11 mouse cellular contexts compared by ENCODE assay signal in genomic region chr1:128589488-128589887, GRCm38 (mm10). TPM values are rescaled to one million over a fixed set of nuclear protein-coding genes. Genes with fewer than 3 reads are reported as not detected.
A peak's percentile ranks its signal among the peaks of the same experiment; 100 is the strongest.
DNase-seq lines count a peak whose midpoint lies in the region; ATAC-seq and TF ChIP-seq lines count a peak whose summit lies in the region.
"Had no signal": no experiment of that assay in that cellular context is flagged by ENCODE, and none has a peak within 500 bp of the region (broad histone marks: within the 10 kb centered on the region; RNA-seq: fewer than 3 reads in every experiment).

No protein-coding gene starts in this region.

- peaks cover 12% of the 10 kb centered on the region for H3K36me3 ChIP-seq in lung, embryonic 14.5 days (ENCODE audit: insufficient read depth)
- peaks cover 7% of the 10 kb centered on the region; the same call in 1 of the 2 replicates for H3K36me3 ChIP-seq in forebrain, embryonic 11.5 days (ENCODE audit: control insufficient read depth, insufficient read depth, low read length)
- no peaks in the 10 kb centered on the region for H3K36me3 ChIP-seq in hindbrain, embryonic 15.5 days
- H3K36me3 ChIP-seq in stomach, embryonic 14.5 days (ENCODE audit: control insufficient read depth, insufficient read depth, low read length), result no peaks in the 10 kb centered on the region; the same call in 1 of the 2 replicates
- H3K36me3 ChIP-seq: limb, embryonic 12.5 days had no signal

- no peaks in the 10 kb centered on the region for H3K27me3 ChIP-seq in lung, embryonic 14.5 days (ENCODE audit: insufficient read depth, low read length)
- 0 out of 2 replicates have a peak, but pooled peaks cover 2% of the 10 kb centered on the region for H3K27me3 ChIP-seq in forebrain, embryonic 11.5 days (ENCODE audit: control insufficient read depth, insufficient read depth, low read length)
- H3K27me3 ChIP-seq in hindbrain, embryonic 15.5 days, result 0 out of 2 replicates have a peak, but pooled peaks cover 2% of the 10 kb centered on the region
- no peaks in the 10 kb centered on the region for H3K27me3 ChIP-seq in stomach, embryonic 14.5 days (ENCODE audit: control insufficient read depth, insufficient read depth, low read length)

- peaks cover 20% of the 10 kb centered on the region for H3K4me1 ChIP-seq in lung, embryonic 14.5 days (ENCODE audit: insufficient read depth)
- peaks cover 26% of the 10 kb centered on the region for H3K4me1 ChIP-seq in forebrain, embryonic 11.5 days (replicated peaks; ENCODE audit: control insufficient read depth, insufficient read depth, low read length)
- H3K4me1 ChIP-seq in hindbrain, embryonic 15.5 days (replicated peaks), result peaks cover 54% of the 10 kb centered on the region
- 0 out of 2 replicates have a peak, but pooled peaks cover 10% of the 10 kb centered on the region for H3K4me1 ChIP-seq in stomach, embryonic 14.5 days (ENCODE audit: control insufficient read depth, insufficient read depth, low read length)

- peak overlapping the region; percentile 64 for H3K4me3 ChIP-seq in lung, embryonic 14.5 days (ENCODE audit: low read depth, low read length)
- peak overlapping the region; percentile 52; the same call in 1 of the 2 replicates for H3K4me3 ChIP-seq in forebrain, embryonic 11.5 days (ENCODE audit: low read depth, low read length)
- peak overlapping the region; percentile 61 for H3K4me3 ChIP-seq in hindbrain, embryonic 15.5 days
- H3K4me3 ChIP-seq in stomach, embryonic 14.5 days (ENCODE audit: low read depth, low read length), result peak overlapping the region; percentile 57; the same call in 1 of the 2 replicates
- H3K4me3 ChIP-seq: limb, embryonic 12.5 days had no signal

- no peak for ATAC-seq in lung, embryonic 14.5 days (ENCODE audit: insufficient read depth)
- no peak for ATAC-seq in forebrain, embryonic 11.5 days (replicated peaks; ENCODE audit: low FRiP score)
- ATAC-seq in hindbrain, embryonic 15.5 days (ENCODE audit: low FRiP score, low read depth), result no peak
- ATAC-seq in stomach, embryonic 14.5 days (ENCODE audit: insufficient number of reproducible peaks, insufficient read depth, low FRiP score, low read depth), result no peak

- no peak for DNase-seq in lung, embryonic 14.5 days
- no peak for DNase-seq in lung, postnatal 25 days (ENCODE audit: low spot score)
- DNase-seq in forebrain, embryonic 11.5 days (ENCODE audit: low spot score), result no peak
- DNase-seq in adrenal gland, postnatal 10 days, result no peak
- DNase-seq in spleen, postnatal 10 days (ENCODE audit: low spot score in 2 of 2), result no peak
- DNase-seq: adrenal gland, postnatal 14 days; gastrocnemius, postnatal 14 days; kidney, adult 9 months had no signal

- 89% methylated on average over 9 of the region's 9 CpGs for WGBS in lung, embryonic 14.5 days
- 84% methylated on average over 9 of the region's 9 CpGs for WGBS in forebrain, embryonic 11.5 days
- WGBS in hindbrain, embryonic 15.5 days, result 35% methylated on average over 9 of the region's 9 CpGs
- whole genome bisulfite sequencing in stomach, embryonic 14.5 days, result 83% methylated on average over 9 of the region's 9 CpGs

- no peak for TF ChIP-seq CTCF in lung, embryonic 14.5 days (IDR thresholded peaks at IDR 0.05; ENCODE audit: low read depth)

- no peaks in the 10 kb centered on the region for H3K9me3 ChIP-seq in lung, embryonic 14.5 days (ENCODE audit: low read depth, low read length)
- no peaks in the 10 kb centered on the region for H3K9me3 ChIP-seq in forebrain, embryonic 11.5 days (ENCODE audit: control insufficient read depth, low read length)
- H3K9me3 ChIP-seq in hindbrain, embryonic 15.5 days, result no peaks in the 10 kb centered on the region
- no peaks in the 10 kb centered on the region for H3K9me3 ChIP-seq in stomach, embryonic 14.5 days (ENCODE audit: control insufficient read depth, low read depth, low read length)
- H3K9me3 ChIP-seq: limb, embryonic 12.5 days had no signal

- H3K9ac ChIP-seq in lung, embryonic 14.5 days, result no peak overlapping the region
- H3K9ac ChIP-seq in forebrain, embryonic 11.5 days (ENCODE audit: low read length), result no peak overlapping the region
- 0 out of 2 replicates have a peak overlapping the region, but pooled peaks have one; percentile 5 for H3K9ac ChIP-seq in hindbrain, embryonic 15.5 days
- no peak overlapping the region for H3K9ac ChIP-seq in stomach, embryonic 14.5 days (replicated peaks; ENCODE audit: low read depth, low read length)
- H3K9ac ChIP-seq: limb, embryonic 12.5 days had no signal

- no peak overlapping the region for H3K27ac ChIP-seq in lung, embryonic 14.5 days (ENCODE audit: low read depth)
- no peak overlapping the region for H3K27ac ChIP-seq in forebrain, embryonic 11.5 days (ENCODE audit: low read depth, low read length)
- H3K27ac ChIP-seq in hindbrain, embryonic 15.5 days (replicated peaks), result peak overlapping the region; percentile 42
- no peak overlapping the region for H3K27ac ChIP-seq in stomach, embryonic 14.5 days (ENCODE audit: low read length)
- H3K27ac ChIP-seq: limb, embryonic 12.5 days had no signal

- H3K4me2 ChIP-seq in lung, embryonic 14.5 days, result peak overlapping the region; percentile 89
- H3K4me2 ChIP-seq in forebrain, embryonic 11.5 days (ENCODE audit: low read depth, low read length, severe bottlenecking), result peak overlapping the region; percentile 75; the same call in 1 of the 2 replicates
- H3K4me2 ChIP-seq in hindbrain, embryonic 15.5 days, result peak overlapping the region; percentile 83
- peak overlapping the region; percentile 89 for H3K4me2 ChIP-seq in stomach, embryonic 14.5 days (replicated peaks; ENCODE audit: low read depth, low read length)

RNA-seq across cellular contexts. Expression of gene Cxcr4, which starts 2.6 kb away (rescaled TPM):
- 10.3 and 10.9 TPM in 2 replicates for polyA plus RNA-seq in lung, embryonic 14.5 days (2014; fragmentation: Nextera tagmentation; extraction: Ambion mirVana)
- 9.0 and 10.0 TPM in 2 replicates for polyA plus RNA-seq in forebrain, embryonic 11.5 days (2014; fragmentation: Nextera tagmentation; extraction: Ambion mirVana)
- 9.2 and 10.0 TPM in 2 replicates for polyA plus RNA-seq in hindbrain, embryonic 15.5 days (2015; fragmentation: Nextera tagmentation; extraction: Ambion mirVana)
- polyA plus RNA-seq in stomach, embryonic 14.5 days (2014; fragmentation: Nextera tagmentation; extraction: Ambion mirVana), result 12.8 and 14.1 TPM in 2 replicates
- total RNA-seq in adrenal gland, postnatal 10 days (2021), result 10 to 100 TPM; 39.8 to 49.6 TPM
